Mouse (Mus musculus) kidney, adult 2 months (tissue): ENCODE results near the gene Lamb2. TPM values are rescaled to one million over a fixed set of nuclear protein-coding genes. Genes with fewer than 3 reads are reported as not detected.

ENCODE experiments used
- DNase-seq: peaks from one replicate; pipeline ENCODE4 v3.0.0; 2021
- H3K27ac ChIP-seq: fragments of 200-500 bp; 2 replicates; pipeline ENCODE4 v1.5.1; 2012; ENCODE audit warnings: low read depth, low read length, control low read depth, inconsistent platforms; ENCODE audit not compliant: insufficient read depth
- H3K27me3 ChIP-seq: fragments of 200-500 bp; replicated peaks from 2 replicates; pipeline ENCODE4 v1.6.1; 2012; ENCODE audit warnings: mild to moderate bottlenecking, moderate library complexity, low read length, inconsistent platforms; ENCODE audit not compliant: control insufficient read depth, insufficient read depth
- H3K36me3 ChIP-seq: fragments of 200-500 bp; 2 replicates; pipeline ENCODE4 v1.6.1; 2012; ENCODE audit warnings: mild to moderate bottlenecking, moderate library complexity, low read length, inconsistent platforms; ENCODE audit not compliant: control insufficient read depth, insufficient read depth
- H3K4me1 ChIP-seq: fragments of 200-500 bp; 2 replicates; pipeline ENCODE4 v1.6.1; 2011; ENCODE audit warnings: low read length; ENCODE audit not compliant: control insufficient read depth, insufficient read depth
- H3K4me3 ChIP-seq: fragments of 200-500 bp; 2 replicates; pipeline ENCODE4 v1.5.1; 2011; ENCODE audit warnings: mild to moderate bottlenecking, low read depth, low read length, control low read depth; ENCODE audit not compliant: insufficient read depth
- CTCF ChIP-seq: fragments of 200-500 bp; conservative IDR thresholded peaks from 2 replicates; pipeline ENCODE4 v1.5.1; 2011; ENCODE audit warnings: low read depth, mild to moderate bottlenecking, control low read depth, low read length, moderate library complexity, mixed read lengths; ENCODE audit not compliant: insufficient read depth, insufficient read length
- POLR2A ChIP-seq: fragments of 200-500 bp; IDR thresholded peaks from one replicate; pipeline ENCODE4 v1.6.1; 2011; ENCODE audit warnings: low read depth, low read length, control low read depth
- WGBS: fragments of 180-500 bp; shearing (Covaris S2); methylation state at CpG from one replicate; pipeline ENCODE4 v1.1.7; 2018; 5-methylcytosine and 5-hydroxymethylcytosine counted together
- polyA plus RNA-seq: library from polyadenylated mRNA; depleted of rRNA; stranded (reverse); fragments of >200 nt; gene quantifications from 2 replicates; pipeline ENCODE4 v1.2.3, GENCODE M21; 2012

The Lamb2 gene
- polyA plus RNA-seq, 1 experiment = 80.4 TPM

GRCm38 (mm10) chr9:108479241-108479640 lies 295 bp upstream of the Lamb2 start:
- H3K27me3 ChIP-seq = no peaks in the 10 kb centered on the region
- 25% methylated on average over 11 of the region's 11 CpGs for WGBS
- H3K4me1 ChIP-seq = 0 out of 2 replicates have a peak, but pooled peaks cover 6% of the 10 kb centered on the region
- H3K36me3 ChIP-seq = no peaks in the 10 kb centered on the region
- TF ChIP-seq CTCF (no peak), POLR2A (no peak)
- DNase-seq = no peak
- peak overlapping the region; percentile 49 for H3K4me3 ChIP-seq
- H3K27ac ChIP-seq = peak overlapping the region; percentile 52

GRCm38 (mm10) chr9:108480813-108481519 lies 1.4 kb downstream of the Lamb2 start:
- Histone ChIP-seq H3K27ac (no peak overlapping the region), H3K4me1 (0 out of 2 replicates have a peak, but pooled peaks cover 6% of the 10 kb centered on the region), H3K36me3 (no peaks in the 10 kb centered on the region), H3K4me3 (peak overlapping the region; percentile 69; the same call in 1 of the 2 replicates), H3K27me3 (no peaks in the 10 kb centered on the region)
- 87% methylated on average over 28 of the region's 28 CpGs for WGBS
- TF ChIP-seq CTCF = no peak
- TF ChIP-seq POLR2A = no peak
- DNase-seq = no peak

GRCm38 (mm10) chr9:108481520-108482210 lies 2.1 kb downstream of the Lamb2 start:
- WGBS = 83% methylated on average over 19 of the region's 19 CpGs
- Histone ChIP-seq H3K4me1 (0 out of 2 replicates have a peak, but pooled peaks cover 6% of the 10 kb centered on the region), H3K4me3 (no peak overlapping the region), H3K27ac (no peak overlapping the region), H3K27me3 (no peaks in the 10 kb centered on the region), H3K36me3 (no peaks in the 10 kb centered on the region)
- no peak for DNase-seq
- TF ChIP-seq CTCF = no peak
- no peak for TF ChIP-seq POLR2A

GRCm38 (mm10) chr9:108483051-108483790 lies 3.7 kb downstream of the Lamb2 start:
- Histone ChIP-seq H3K27ac (no peak overlapping the region), H3K36me3 (no peaks in the 10 kb centered on the region), H3K4me1 (0 out of 2 replicates have a peak, but pooled peaks cover 6% of the 10 kb centered on the region), H3K27me3 (no peaks in the 10 kb centered on the region), H3K4me3 (no peak overlapping the region)
- DNase-seq = no peak
- TF ChIP-seq POLR2A = no peak
- TF ChIP-seq CTCF = no peak
- WGBS = 87% methylated on average over 18 of the region's 18 CpGs

- H3K36me3 ChIP-seq = no peaks in the 10 kb centered on the region
- WGBS = 92% methylated on average over 15 of the region's 15 CpGs
Observed at GRCm38 (mm10) chr9:108484021-108484420, 4.5 kb downstream of the Lamb2 start.

GRCm38 (mm10) chr9:108485301-108485875 lies 5.9 kb downstream of the Lamb2 start:
- DNase-seq = no peak
- no peak overlapping the region for H3K4me3 ChIP-seq
- H3K27ac ChIP-seq = no peak overlapping the region
- 96% methylated on average over 19 of the region's 19 CpGs for WGBS
- no peaks in the 10 kb centered on the region for H3K4me1 ChIP-seq
- no peaks in the 10 kb centered on the region for H3K27me3 ChIP-seq
- TF ChIP-seq POLR2A (no peak), CTCF (no peak)
- no peaks in the 10 kb centered on the region for H3K36me3 ChIP-seq

More at GRCm38 (mm10) chr9:108484021-108484420, 4.5 kb downstream of the Lamb2 start:
- no peaks in the 10 kb centered on the region for H3K27me3 ChIP-seq
- no peak overlapping the region for H3K27ac ChIP-seq
- H3K4me1 ChIP-seq = 0 out of 2 replicates have a peak, but pooled peaks cover 5% of the 10 kb centered on the region
- no peak for DNase-seq
- TF ChIP-seq POLR2A = no peak
- no peak for TF ChIP-seq CTCF
- H3K4me3 ChIP-seq = no peak overlapping the region

GRCm38 (mm10) chr9:108486973-108487530 lies 7.5 kb downstream of the Lamb2 start:
- Histone ChIP-seq H3K4me1 (peaks cover 2% of the 10 kb centered on the region), H3K36me3 (no peaks in the 10 kb centered on the region), H3K27ac (no peak overlapping the region), H3K4me3 (no peak overlapping the region), H3K27me3 (no peaks in the 10 kb centered on the region)
- DNase-seq = no peak
- no peak for TF ChIP-seq CTCF
- no peak for TF ChIP-seq POLR2A
- WGBS = 93% methylated on average over 8 of the region's 8 CpGs
